Mouse (Mus musculus) retina, embryonic 14.5 days (tissue): ENCODE results near the gene Olfr520.
"Not testable (repeated sequence)": the region's sequence is repeated elsewhere in the genome, so short reads cannot be mapped to it uniquely, and the experiment has no call there.

Experiments
- DNase-seq: peaks from one replicate; pipeline ENCODE4 v3.0.0-alpha.2; 2015; ENCODE audit warnings: low spot score

Olfr520 gene

GRCm38 (mm10) chr7:99712431-99712830 lies 17.6 kb upstream of the Olfr520 start:
- no peak for DNase-seq

- no peak for DNase-seq
Measured at GRCm38 (mm10) chr7:99716536-99716935, 13.5 kb upstream of the Olfr520 start.

- no peak for DNase-seq
Measured at GRCm38 (mm10) chr7:99734612-99735011, 4.5 kb downstream of the Olfr520 start.

GRCm38 (mm10) chr7:99735491-99735890 lies 5.4 kb downstream of the Olfr520 start:
- DNase-seq, result not testable (repeated sequence)

GRCm38 (mm10) chr7:99739276-99739675 lies 9.2 kb downstream of the Olfr520 start:
- DNase-seq, result no peak

GRCm38 (mm10) chr7:99763207-99763606 lies 33.1 kb downstream of the Olfr520 start, which contains the start of gene Olfr521:
Gene Olfr521, plus strand, starts transcription at chr7:99763507.
- no peak for DNase-seq

GRCm38 (mm10) chr7:99781385-99781784 lies 51.3 kb downstream of the Olfr520 start:
- DNase-seq, result no peak

- no peak for DNase-seq
Measured at GRCm38 (mm10) chr7:99781916-99782315, 51.8 kb downstream of the Olfr520 start.

GRCm38 (mm10) chr7:99783421-99783820 lies 53.3 kb downstream of the Olfr520 start:
- no peak for DNase-seq

- DNase-seq, result no peak
Measured at GRCm38 (mm10) chr7:99785553-99785952, 55.5 kb downstream of the Olfr520 start.
